Mouse (Mus musculus) R1 (cell line): ENCODE results near the gene Gja5.

ENCODE experiments used
- DNase-seq: peaks from one replicate; pipeline ENCODE4 v3.0.0-alpha.2; 2018; ENCODE audit warnings: low read depth, low spot score

Gja5 gene

GRCm38 (mm10) chr3:96936241-96936640 is 31.7 kb downstream of the Gja5 start:
- DNase-seq = peak; percentile 76

GRCm38 (mm10) chr3:96937606-96938005 is 33.1 kb downstream of the Gja5 start:
- peak; percentile 42 for DNase-seq

DNA sequence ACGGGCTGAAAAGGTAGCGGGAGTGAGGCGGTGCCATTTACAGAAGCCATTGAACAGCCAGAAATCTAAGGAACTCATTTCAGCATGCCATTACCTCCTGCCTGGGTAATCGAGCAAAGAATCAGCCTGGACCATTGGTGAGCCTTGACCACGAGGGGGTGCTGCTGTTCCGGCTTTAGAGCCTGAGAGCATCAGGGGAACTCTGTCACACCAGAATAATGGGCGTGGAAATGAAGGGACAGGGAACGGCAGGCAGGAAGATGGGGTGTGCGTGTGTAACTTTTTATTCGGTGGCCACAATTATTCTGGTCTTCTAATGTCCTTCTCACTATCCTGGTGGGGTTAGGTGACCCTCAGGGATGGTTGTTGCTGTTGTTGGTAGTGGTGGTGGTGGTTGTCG is 34.2 kb downstream of the Gja5 start:
- DNase-seq = peak; percentile 88

- no peak for DNase-seq
Observed at GRCm38 (mm10) chr3:96942706-96943105, 38.2 kb downstream of the Gja5 start.

- no peak for DNase-seq
Observed at GRCm38 (mm10) chr3:96953489-96954233, 49.2 kb downstream of the Gja5 start.

GRCm38 (mm10) chr3:96960597-96960996 is 56.1 kb downstream of the Gja5 start:
- no peak for DNase-seq

- DNase-seq = peak; percentile 26
Observed at GRCm38 (mm10) chr3:96963088-96964034, 58.9 kb downstream of the Gja5 start.

GRCm38 (mm10) chr3:96970986-96971385 is 66.5 kb downstream of the Gja5 start:
- DNase-seq = no peak

DNA sequence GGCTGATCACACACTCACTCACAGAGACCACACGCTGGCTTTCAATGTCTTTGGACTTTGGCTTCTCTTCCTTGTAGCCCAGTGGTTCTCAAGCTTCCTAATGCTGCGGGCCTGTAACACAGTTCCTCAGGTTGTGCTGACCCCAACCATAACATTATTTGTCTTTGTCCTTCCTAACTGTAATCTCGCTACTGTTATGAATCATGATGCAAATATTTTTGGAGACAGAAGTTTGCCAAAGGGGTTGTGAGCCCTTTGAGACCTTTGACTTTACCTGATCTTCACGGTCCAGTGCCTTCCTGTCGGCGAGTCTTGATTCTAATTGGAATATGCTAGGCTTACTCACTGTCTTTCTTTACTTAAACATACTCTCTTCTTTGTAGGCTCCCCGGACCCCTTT is 70.0 kb downstream of the Gja5 start:
- DNase-seq = no peak

GRCm38 (mm10) chr3:96975628-96976027 is 71.1 kb downstream of the Gja5 start:
- no peak for DNase-seq

GRCm38 (mm10) chr3:96977507-96977906 is 73.0 kb downstream of the Gja5 start:
- DNase-seq = no peak

DNA sequence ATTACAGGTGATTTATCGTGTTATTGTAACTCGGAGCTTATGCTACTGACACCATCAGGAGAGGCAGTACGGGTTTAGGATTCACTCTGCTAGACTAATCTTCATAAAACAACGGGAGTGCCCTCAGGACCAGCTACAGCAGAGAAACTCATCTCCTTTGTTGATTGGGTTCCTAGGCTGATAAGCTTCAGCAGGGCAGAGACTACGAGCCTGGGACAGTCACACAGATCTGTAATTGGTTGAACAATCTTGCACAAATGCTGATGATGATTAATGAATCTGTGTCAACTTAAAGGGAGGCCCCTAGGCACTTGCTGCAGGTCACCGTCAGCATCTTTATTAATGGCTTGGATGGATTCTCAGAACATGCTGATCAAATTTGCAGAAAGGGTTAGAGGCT is 74.0 kb downstream of the Gja5 start:
- no peak for DNase-seq

DNA sequence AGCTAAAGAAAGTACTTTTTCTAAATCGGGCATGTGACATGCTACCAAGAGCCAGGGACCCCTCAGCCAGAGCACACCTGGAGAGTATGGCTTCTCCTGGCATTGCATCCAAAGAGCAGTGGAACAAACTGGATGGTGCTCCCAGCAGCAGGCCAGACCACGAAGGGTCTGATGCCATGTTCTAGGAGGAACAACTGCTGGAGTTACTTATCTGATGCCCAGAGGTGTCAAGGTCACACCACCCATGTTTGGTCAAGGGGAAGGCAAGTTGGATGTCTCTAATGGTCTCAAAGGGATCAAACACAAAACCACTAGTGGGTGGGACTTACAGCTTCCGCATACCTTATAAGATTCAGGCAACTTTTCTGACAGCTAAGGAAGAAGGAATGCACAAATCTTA is 74.5 kb downstream of the Gja5 start:
- DNase-seq = peak; percentile 16

DNA sequence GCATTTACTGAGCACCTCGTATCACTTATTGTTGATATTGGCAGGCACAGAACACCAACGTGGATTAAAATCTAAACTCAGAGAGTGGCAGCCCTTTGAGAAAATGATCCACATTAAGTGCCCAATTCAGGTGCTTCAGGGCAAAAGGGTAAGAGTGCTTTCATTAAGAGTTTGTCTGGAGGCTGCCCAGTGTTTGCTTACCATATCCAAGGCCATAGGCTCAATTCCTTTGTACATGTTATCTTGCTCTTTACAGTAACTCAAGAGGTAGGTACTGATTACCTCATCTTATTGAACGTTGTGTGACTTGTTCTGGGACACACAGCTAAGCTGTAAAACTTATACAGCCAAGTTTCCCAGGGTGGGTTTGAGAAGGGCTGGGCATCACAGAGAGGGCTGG is 77.3 kb downstream of the Gja5 start:
- no peak for DNase-seq

GRCm38 (mm10) chr3:96982666-96983065 is 78.2 kb downstream of the Gja5 start:
- no peak for DNase-seq

GRCm38 (mm10) chr3:96992526-96992925 is 88.0 kb downstream of the Gja5 start:
- peak; percentile 77 for DNase-seq

GRCm38 (mm10) chr3:96997770-96998169 is 93.3 kb downstream of the Gja5 start:
- no peak for DNase-seq

GRCm38 (mm10) chr3:97003111-97003510 is 98.6 kb downstream of the Gja5 start:
- no peak for DNase-seq

GRCm38 (mm10) chr3:97004509-97004908 is 100.0 kb downstream of the Gja5 start:
- DNase-seq = no peak

DNA sequence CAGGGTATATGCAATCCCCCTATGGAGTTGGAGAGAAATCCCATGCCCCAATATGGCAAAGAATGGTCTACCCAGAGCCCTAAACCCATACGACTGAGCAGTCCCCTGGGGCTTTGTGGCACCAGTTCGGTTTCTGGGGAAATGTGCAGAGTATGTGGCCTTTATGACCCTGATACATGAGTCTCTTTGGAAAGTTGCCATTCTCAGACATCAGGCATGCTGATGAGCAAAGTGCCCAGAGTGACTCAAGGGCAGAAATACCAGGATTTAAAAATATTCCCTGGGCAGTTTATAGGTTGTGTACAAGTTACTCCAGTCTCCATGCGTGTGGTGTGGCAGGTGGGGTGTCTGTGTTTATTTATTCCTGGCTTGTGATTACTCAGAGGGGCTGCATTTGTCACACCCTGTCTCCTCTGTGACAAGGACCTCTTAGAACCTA is 102.5 kb downstream of the Gja5 start:
- DNase-seq = no peak

- no peak for DNase-seq
Observed at GRCm38 (mm10) chr3:97025226-97025625, 120.7 kb downstream of the Gja5 start.

GRCm38 (mm10) chr3:97032053-97032496 is 127.6 kb downstream of the Gja5 start:
- DNase-seq = peak; percentile 16

DNA sequence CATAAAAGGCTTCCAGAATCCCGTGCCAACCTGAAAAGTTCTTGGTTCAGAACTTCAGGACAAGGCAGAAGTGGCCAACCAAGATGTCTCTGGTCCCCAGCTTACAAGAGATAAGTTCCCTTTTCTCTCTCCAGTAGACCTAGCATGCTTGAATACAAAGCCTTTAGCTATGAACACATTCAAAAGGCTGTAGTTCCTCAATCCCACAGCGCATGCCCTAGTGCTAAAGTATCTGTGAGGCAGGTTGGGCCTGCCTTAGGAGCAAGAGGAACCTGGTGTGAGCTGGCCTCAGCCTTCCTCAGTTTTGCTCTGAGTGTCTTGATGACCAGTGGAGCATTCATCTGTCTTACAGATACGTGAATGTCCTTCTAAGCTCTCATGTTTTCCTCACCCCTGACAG is 131.1 kb downstream of the Gja5 start:
- DNase-seq = no peak
